Mouse (Mus musculus) fibroblast of lung, adult 2 months (primary cell): ENCODE data around the gene Rgma.

ENCODE experiments used
- DNase-seq: peaks from one replicate; pipeline ENCODE4 v3.0.0-alpha.2; 2011; ENCODE audit warnings: low read depth

The Rgma gene

DNA sequence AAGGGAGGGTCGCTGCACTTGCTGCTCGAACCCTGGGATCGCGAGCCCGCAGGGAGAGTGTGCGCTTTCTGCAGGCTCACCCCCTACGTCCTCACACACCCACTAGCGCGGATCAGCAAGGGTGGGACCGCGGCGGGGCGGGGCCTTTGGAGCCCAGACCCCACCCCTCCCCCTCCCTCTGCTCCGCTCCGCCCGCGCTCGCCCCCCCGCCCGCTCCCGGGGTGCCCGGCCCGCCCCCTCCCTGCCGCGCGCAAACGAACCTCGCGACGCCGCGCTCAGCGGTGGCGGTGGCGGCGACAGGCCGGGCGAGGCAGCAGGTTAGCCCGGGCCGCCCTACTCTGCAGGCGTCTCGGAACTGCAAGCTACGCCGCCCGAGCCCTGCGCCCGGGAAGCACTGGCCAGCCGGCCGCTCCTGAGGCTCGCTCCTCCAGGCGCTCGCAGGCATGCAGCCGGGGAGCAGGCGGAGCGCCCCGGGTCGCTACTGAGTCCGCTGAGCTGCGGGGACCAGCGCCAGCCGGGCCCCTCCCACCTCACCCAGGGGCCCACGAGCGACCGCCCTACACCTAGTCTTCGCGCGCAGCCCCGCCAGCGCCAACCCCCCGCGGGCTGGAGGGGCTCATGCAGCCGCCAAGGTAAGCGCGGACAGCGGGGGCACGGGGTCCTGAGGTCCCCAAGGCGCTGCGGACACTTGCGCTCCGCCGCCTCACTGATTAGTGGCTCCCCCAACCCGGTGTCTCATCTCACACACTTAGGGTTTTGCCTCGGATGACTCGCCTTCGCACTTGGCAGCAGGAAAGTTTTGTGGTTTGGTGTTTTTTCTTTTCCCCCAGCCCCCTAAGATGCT lies at the start of gene Rgma:
Gene Rgma, plus strand, starts transcription at position 253 of the 844 bp plus-strand sequence.
- DNase-seq: no peak

DNA sequence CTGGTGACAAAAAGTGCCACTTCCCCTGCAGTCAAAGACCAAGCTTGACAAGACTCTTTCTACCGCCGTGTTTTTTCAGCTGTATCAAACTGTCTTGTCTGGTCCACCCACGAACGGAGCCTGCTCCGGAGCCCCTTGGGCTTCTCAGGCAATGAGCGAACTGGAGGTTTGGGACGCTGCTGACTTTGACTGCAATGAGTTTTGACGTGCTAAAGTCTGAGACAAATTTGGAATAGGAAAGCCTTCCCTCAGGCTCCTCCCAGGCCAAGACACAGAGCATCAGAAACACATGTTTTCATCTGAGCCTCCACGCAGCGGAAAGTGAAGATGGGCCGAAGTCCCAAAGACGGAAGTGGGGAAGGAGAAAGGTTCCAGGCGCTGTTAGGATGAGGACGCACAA lies 49.1 kb upstream of the Rgma start:
- DNase-seq: no peak

GRCm38 (mm10) chr7:73326680-73327079 lies 48.6 kb upstream of the Rgma start:
- no peak for DNase-seq

- peak; percentile 44 for DNase-seq
Observed at GRCm38 (mm10) chr7:73327193-73327592, 48.1 kb upstream of the Rgma start.

DNA sequence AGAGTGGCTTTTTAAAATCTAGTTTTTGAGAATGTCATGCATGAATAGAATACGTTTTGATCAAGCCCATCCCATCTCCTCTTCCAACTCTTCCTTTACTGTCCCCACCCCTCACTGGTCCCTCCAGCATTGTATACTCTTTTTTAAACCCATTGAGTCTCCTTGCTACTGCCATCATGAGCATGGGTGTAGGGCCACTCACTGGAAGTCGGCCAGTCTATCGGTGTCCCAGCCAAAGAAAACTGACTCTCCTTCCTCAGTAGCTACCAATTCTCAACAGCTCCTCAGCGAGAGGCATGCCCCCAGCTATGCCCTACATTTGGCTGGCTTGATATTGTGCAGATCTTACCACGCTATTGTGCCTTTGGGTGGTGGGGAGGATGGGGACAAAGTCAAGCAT lies 47.7 kb upstream of the Rgma start:
- DNase-seq: no peak

- DNase-seq: no peak
Observed at GRCm38 (mm10) chr7:73328653-73329207, 46.6 kb upstream of the Rgma start.

- no peak for DNase-seq
Observed at GRCm38 (mm10) chr7:73330754-73331153, 44.6 kb upstream of the Rgma start.

- no peak for DNase-seq
Observed at GRCm38 (mm10) chr7:73331645-73332044, 43.7 kb upstream of the Rgma start.

DNA sequence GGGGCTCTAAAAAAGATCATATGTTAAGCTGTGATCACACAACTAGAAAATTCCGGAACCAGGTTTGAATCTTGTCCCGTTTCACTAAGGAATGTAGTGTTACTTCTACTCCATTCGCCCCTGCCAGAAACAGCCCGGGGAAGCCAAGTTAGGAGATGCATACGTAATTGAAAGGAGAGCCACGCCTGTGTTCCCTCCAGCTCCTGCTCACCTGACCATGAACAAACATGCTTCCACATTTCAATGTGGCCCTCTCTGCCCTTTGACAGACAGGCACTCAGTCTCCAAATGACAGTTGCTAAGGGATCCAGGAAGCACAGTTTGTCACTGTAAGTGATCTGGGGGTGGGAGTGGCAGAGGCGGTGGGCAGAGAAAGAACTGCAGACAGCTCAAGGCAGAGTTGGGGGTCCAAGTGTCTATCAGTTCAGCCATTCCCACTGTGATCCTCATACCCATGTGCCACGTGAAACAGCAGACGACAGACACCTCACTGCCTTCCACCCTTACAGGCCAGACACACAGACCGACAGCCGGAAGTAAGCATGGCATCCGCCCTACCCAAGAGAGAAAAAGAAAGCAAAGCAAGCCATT lies 41.8 kb upstream of the Rgma start:
- DNase-seq: no peak

DNA sequence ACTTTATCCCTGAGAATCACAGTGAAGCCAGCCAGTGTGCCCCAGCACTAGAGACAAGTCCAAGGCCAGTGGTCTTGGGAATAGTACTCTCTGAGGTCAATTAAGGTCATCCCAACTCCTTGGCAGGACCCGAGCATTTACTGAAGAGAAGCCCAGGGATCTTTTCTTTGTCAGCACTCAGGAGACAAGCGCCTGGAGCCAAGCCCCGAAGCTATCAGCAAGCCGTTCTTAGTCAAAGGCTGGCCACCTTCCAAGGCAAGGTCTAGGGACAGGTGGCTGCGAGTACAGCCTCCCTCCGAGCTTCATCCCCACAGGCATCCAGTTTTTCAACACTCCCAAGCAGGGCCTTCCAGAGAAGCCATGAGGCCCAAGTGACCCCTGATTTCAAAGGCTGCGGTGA lies 40.4 kb upstream of the Rgma start:
- DNase-seq: no peak

- no peak for DNase-seq
Observed at GRCm38 (mm10) chr7:73336380-73336779, 38.9 kb upstream of the Rgma start.

DNA sequence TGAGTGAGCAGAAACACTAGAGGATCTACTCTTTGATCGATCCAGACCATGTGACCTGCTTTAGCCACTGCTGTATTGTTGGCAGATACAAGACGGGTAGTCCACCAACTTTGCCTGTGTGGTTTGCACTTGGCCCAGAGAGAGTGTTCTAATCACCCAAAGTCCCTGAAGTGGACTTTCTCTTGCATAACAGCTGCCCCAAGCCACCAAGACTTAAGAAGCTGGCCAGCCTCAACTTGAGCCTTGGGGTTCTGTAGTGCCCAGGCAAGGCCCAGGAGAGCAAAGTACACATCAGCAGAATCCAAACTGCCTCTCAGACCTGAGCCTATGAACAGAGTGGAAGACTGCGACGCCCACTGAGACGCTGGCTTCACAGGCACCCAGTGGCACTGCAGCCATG lies 37.0 kb upstream of the Rgma start:
- DNase-seq: no peak

DNA sequence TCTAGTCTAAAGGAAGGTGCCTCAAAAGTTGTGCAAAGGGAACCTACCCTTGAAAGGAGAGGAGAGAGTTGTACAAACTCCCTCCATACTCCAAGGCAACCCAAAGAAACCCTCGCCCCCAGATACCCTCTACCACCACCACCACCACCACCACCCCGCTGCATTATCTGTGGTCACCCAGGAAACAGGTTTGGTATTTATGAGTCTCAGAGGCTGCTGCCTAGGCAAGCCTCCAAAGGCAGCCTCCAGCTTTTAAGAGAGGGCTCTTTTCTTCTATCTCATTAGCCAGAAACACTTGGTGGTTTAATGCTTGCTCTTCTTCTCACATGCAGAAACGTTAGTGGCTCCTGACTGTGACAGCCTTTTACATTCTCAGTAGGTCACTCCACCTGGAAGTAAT lies 31.5 kb upstream of the Rgma start:
- no peak for DNase-seq

DNA sequence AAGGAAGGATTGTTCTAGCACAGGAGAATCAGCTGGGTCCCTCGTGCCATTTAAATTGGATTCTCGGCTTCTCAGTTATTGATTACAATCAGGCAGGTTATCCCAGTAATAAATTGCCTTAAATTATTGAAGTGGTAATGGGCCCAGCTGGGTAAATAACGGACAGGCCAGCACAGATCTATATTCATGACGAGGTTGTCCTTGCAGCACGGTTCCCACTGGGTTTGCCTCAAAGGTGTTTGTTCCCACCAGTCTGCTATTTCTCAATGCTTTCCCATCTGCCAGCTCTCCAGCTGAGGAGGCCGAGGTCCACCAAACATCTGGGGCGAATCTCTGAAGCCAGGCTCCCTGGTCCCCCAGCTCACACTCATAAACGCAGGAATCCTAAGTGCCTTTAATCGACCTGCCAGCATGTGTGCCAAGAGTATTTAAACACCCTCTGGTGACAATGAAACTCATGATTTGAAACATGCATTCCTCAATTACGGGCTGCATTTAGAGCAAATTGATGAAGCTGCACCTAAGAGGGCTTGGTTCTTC lies 26.7 kb upstream of the Rgma start:
- DNase-seq: no peak

DNA sequence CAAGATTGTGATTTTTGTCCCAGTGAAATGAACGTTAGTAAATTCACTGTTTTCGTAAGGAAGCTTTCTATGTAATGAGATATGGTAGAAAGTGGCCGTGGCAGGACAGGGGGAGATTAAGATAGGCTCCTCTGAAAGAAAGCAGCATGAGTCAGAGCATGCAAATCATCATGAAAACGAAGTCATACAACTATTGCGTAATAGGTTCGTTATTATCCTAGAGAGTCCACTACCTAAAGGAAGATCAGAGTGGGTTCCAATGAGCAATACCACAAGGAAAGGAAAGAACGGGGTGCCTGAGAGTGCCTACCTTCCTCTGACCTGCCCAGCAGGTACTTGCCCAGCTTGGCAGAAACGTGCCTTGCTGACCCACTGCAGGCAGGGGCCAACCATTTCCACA lies 26.2 kb upstream of the Rgma start:
- no peak for DNase-seq

DNA sequence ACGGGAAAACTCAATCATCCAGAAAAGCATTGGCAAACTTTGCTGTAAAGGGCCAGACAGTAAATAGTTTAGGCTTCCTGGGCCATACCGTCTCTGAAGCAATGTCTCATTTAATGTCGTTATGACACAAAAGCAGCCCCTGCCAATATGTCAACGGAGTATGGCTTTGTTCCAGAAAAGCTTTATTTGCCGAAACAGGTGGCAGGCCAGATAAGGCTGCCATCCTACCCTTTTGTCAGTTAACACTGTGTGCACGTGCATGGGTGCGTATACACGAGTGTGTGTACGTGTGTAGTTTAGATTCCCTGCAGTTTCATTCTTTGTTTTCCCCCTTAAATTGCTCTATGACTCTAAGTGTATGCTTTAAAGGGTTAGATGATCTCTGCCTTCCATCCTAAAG lies 20.1 kb upstream of the Rgma start:
- DNase-seq: no peak

- no peak for DNase-seq
Observed at GRCm38 (mm10) chr7:73356901-73357300, 18.4 kb upstream of the Rgma start.

GRCm38 (mm10) chr7:73357626-73358025 lies 17.7 kb upstream of the Rgma start:
- no peak for DNase-seq

DNA sequence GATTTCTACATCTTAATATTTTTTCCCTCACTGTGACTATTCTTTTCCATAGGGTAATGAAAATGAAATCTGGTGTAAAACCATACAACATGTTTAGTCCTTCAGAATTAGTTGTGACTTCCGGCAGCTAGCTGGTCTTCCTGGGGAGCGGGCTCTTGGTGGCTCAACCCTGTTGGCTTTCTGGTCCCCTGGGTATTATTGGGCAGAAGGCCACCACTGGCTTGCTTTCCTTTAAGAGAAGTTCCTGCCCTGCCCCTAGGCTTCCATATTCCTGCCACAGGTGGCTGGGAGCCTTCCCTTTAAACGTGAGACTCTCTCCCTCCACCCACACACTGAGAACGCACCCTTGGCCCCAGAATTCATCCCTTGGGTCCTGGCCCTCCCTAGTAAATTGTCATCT lies 9.8 kb upstream of the Rgma start:
- no peak for DNase-seq

GRCm38 (mm10) chr7:73365965-73366364 lies 9.3 kb upstream of the Rgma start:
- no peak for DNase-seq

DNA sequence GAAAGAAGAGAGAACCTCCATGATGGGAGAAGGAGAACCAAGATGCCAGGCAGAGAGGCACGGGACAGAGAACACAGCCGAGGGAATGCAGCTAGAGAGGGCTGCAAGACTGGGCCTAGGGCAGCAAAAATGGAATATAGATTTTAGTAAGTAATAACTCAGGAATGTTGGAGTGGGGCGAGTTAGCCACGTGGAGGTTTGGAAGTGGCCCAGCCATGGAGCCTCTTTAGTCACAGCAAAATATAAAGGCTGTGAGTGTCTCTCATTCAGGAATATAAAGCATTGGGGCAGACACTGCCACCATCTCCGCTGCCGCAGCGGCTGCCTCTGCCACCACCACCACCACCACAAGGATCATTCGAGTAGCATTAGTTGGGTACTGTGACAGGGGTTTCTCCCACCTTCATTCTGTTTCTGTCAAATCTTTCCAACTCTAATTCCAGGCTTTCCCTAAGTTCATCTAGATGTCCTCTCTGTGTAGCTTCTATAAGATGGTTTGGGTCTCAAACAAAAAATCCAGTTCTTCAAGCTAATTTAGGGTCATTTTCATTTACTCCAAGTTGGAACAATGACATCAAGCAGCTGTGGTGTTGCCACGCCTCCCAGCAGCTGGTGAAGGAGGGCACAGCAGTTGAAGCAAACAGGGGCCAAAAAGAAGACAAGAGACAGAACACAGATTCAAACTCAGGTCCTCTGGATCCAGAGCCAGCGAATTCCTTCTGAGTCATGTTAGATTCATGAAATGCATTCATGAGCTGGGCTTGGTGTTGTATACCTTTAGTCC lies 7.4 kb upstream of the Rgma start:
- no peak for DNase-seq

DNA sequence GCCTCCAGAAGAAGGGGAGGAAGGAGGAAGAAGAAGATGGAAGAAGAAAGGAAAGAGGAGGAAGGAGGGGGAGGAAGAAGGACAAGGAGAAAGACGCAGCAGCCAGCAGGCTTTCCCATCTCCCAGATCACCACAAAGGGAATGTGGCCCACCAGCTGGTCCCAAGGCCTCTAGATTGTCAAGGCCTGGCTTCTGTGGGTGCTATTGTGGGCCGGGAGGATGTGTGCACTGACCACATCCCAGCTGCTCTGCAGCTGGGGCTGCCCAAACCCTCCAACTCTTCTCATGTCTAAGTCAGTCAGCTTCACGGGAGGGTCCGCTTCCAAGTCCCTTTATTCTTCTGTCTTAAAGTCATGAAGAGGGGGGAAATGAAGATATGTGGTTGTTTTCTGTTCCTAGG lies 5.3 kb upstream of the Rgma start:
- DNase-seq: no peak
